Mouse (Mus musculus) thymus, adult 2 months (tissue): ENCODE measurements around the gene Babam2.

Source experiments
- CTCF ChIP-seq: fragments of 200-500 bp; IDR thresholded peaks from 2 replicates; pipeline ENCODE4 v1.5.1; 2012; ENCODE audit warnings: mild to moderate bottlenecking, control low read depth, low read length, moderate library complexity, borderline replicate concordance; ENCODE audit not compliant: control insufficient read depth, poor library complexity, insufficient read depth; ENCODE audit errors: extremely low read depth
- POLR2A ChIP-seq: fragments of 200-500 bp; IDR thresholded peaks from 2 replicates; pipeline ENCODE4 v1.6.1; 2012; ENCODE audit warnings: mild to moderate bottlenecking, low read length, control low read depth, moderate library complexity; ENCODE audit not compliant: control insufficient read depth, poor library complexity, insufficient read depth; ENCODE audit errors: extremely low read depth

DNA sequence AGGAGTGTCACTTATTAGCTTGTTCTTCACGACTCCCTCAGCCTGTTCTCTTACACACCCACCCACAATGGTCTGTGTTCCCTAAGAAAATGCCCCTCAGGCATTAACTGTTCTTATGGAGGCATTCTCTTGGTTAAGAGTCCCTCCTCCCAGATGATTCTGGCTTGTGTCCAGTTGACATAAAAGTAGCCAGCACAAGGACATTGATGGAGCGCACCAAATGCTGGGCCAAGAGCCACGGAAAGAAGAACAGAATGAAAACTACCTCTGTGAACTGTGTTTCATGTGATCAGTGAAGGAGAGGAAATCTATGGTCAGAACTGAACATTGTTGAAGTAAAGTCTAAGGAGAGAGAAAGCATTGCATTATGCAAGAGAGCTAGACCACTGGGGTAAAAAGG lies 89.7 kb downstream of the Babam2 start:
- no peak for TF ChIP-seq CTCF
- TF ChIP-seq POLR2A: no peak
